Mouse (Mus musculus): ENCODE measurements around the gene Fam83e.

DNA sequence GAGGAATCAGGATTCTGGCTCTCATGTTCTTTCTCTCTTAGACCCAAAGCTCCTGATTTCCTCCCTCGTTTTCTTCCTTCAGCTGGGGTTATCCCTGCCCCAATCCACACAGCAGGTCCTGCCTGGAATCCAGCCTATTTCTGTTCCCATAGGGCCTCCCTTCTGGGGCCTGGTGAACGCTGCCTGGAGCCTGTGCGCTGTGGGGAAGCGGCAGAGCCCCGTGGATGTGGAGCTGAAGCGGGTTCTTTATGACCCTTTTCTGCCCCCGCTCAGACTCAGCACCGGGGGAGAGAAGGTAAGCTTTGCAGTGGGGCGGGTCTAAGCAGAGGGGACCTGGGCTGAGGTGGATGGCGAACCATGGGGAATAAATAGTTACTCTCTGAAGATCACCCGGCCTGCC is 19.9 kb upstream of the Fam83e start:
- TF ChIP-seq POLR2A (IDR thresholded peaks at IDR 0.05; ENCODE audit: low read depth, low read length) (no peak), CTCF (IDR thresholded peaks at IDR 0.05; ENCODE audit: borderline replicate concordance, insufficient read depth, low read length) (no peak)
